Mouse (Mus musculus) intestine, embryonic 16.5 days (tissue): Measurements from ENCODE around the gene Mtf2. TPM values are rescaled to one million over a fixed set of nuclear protein-coding genes. Genes with fewer than 3 reads are reported as not detected.
"Not testable (repeated sequence)": the region's sequence is repeated elsewhere in the genome, so short reads cannot be mapped to it uniquely, and the experiment has no call there.

ENCODE experiments used
- ATAC-seq: fragments of 200-750 bp; cut with Nextera tagmentation; 2 replicates; pipeline ENCODE4 v1.8.0; 2017; ENCODE audit warnings: moderate TSS enrichment, moderate library complexity
- H3K27ac ChIP-seq: fragments of 300-500 bp; sonication (generic); 2 replicates; pipeline ENCODE4 v1.5.1; 2014; ENCODE audit warnings: mild to moderate bottlenecking, low read length
- H3K27me3 ChIP-seq: fragments of 300-500 bp; sonication (generic); replicated peaks from 2 replicates; pipeline ENCODE4 v1.6.1; 2014; ENCODE audit warnings: low read length, control low read depth, mixed read lengths; ENCODE audit not compliant: control insufficient read depth, insufficient read depth
- H3K36me3 ChIP-seq: fragments of 300-500 bp; sonication (generic); 2 replicates; pipeline ENCODE4 v1.6.1; 2014; ENCODE audit warnings: low read length, control low read depth; ENCODE audit not compliant: control insufficient read depth, insufficient read depth
- H3K4me1 ChIP-seq: fragments of 300-500 bp; sonication (generic); 2 replicates; pipeline ENCODE4 v1.6.1; 2014; ENCODE audit warnings: low read length, control low read depth, mixed read lengths; ENCODE audit not compliant: control insufficient read depth, insufficient read depth
- H3K4me2 ChIP-seq: fragments of 300-500 bp; sonication (generic); 2 replicates; pipeline ENCODE4 v1.6.1; 2014; ENCODE audit warnings: low read depth, low read length, control low read depth
- H3K4me3 ChIP-seq: fragments of 300-500 bp; sonication (generic); 2 replicates; pipeline ENCODE4 v1.5.1; 2014; ENCODE audit warnings: mild to moderate bottlenecking, low read length
- H3K9ac ChIP-seq: fragments of 300-500 bp; sonication (generic); 2 replicates; pipeline ENCODE4 v1.6.1; 2014; ENCODE audit warnings: low read depth, low read length
- H3K9me3 ChIP-seq: fragments of 300-500 bp; sonication (generic); 2 replicates; pipeline ENCODE4 v1.6.1; 2016; ENCODE audit warnings: low read length, control low read depth; ENCODE audit not compliant: control insufficient read depth
- WGBS: fragments of 180-500 bp; shearing (Covaris S2); extraction: QIAGEN DNeasy Blood & Tissue Kit; methylation state at CpG from one replicate; pipeline ENCODE4 v1.1.7; 2014; 5-methylcytosine and 5-hydroxymethylcytosine counted together
- polyA plus RNA-seq: library from polyadenylated mRNA; unstranded; fragments of >200 nt; fragmentation: Nextera tagmentation; extraction: Ambion mirVana; gene quantifications from 2 replicates; pipeline ENCODE4 v1.2.1, GENCODE M21; 2015

The Mtf2 gene
- polyA plus RNA-seq, 1 experiment from 2014 or later: 74.9 TPM

DNA sequence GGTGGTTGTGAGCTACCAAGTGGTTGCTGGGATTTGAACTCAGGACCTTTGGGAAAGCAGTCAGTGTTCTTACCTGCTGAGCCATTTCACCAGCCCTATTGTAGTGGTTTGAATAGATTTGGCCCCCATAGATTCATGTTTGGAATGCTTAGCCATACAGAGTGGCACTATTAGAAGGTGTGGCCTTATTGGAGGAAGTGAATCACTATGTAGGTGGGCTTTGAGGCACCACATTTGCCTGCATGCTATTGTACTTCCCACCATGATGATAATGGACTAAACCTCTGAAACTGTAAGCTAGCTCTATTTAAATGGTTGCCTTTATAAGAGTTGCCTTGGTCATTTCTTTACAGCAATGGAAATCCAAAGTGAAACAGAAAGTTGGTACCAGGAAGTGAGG is 10.8 kb downstream of the Mtf2 start:
- no peak for ATAC-seq
- no peak overlapping the region for H3K27ac ChIP-seq
- H3K36me3 ChIP-seq: peaks cover 4% of the 10 kb centered on the region; the same call in 1 of the 2 replicates
- H3K9me3 ChIP-seq: no peaks in the 10 kb centered on the region
- H3K27me3 ChIP-seq: no peaks in the 10 kb centered on the region
- no peaks in the 10 kb centered on the region for H3K4me1 ChIP-seq
- no peak overlapping the region for H3K4me2 ChIP-seq
- H3K9ac ChIP-seq: no peak overlapping the region
- H3K4me3 ChIP-seq: no peak overlapping the region

- Histone ChIP-seq H3K27me3 (no peaks in the 10 kb centered on the region), H3K9me3 (no peaks in the 10 kb centered on the region), H3K27ac (peak overlapping the region; percentile 46; the same call in 1 of the 2 replicates), H3K4me1 (no peaks in the 10 kb centered on the region), H3K9ac (no peak overlapping the region), H3K4me2 (no peak overlapping the region), H3K36me3 (peaks cover 4% of the 10 kb centered on the region; the same call in 1 of the 2 replicates), H3K4me3 (no peak overlapping the region)
- peak; percentile 70 for ATAC-seq
- WGBS: 63% methylated on average over 6 of the region's 6 CpGs
Observed at GRCm38 (mm10) chr5:108076833-108077540, 11.5 kb downstream of the Mtf2 start.

GRCm38 (mm10) chr5:108079603-108080002 is 14.1 kb downstream of the Mtf2 start:
- H3K27ac ChIP-seq: no peak overlapping the region
- ATAC-seq: no peak
- no peak overlapping the region for H3K9ac ChIP-seq
- H3K4me1 ChIP-seq: no peaks in the 10 kb centered on the region
- H3K9me3 ChIP-seq: no peaks in the 10 kb centered on the region
- H3K36me3 ChIP-seq: peaks cover 10% of the 10 kb centered on the region; the same call in 1 of the 2 replicates
- no peaks in the 10 kb centered on the region for H3K27me3 ChIP-seq
- H3K4me2 ChIP-seq: no peak overlapping the region
- no peak overlapping the region for H3K4me3 ChIP-seq

DNA sequence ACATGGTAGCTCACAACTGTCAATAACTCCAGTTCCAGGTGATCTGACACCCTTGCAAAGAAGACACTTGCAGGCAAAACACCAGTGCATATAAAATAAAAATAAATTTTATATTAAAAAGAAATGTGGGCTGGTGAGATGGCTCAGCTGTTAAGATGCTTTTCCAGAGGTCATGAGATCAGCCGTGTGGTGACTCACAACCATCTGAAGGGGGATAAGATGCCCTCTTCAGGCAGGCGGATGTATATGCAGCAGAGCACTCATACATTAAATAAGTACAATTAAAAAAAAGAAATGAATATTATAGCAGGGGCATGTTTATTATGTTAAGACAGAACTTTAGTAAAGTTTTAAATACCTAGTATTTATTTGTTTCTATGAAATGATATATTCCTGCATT is 16.9 kb downstream of the Mtf2 start:
- Histone ChIP-seq H3K9me3 (no peaks in the 10 kb centered on the region), H3K4me1 (no peaks in the 10 kb centered on the region), H3K36me3 (0 out of 2 replicates have a peak, but pooled peaks cover 6% of the 10 kb centered on the region), H3K4me3 (no peak overlapping the region), H3K27ac (no peak overlapping the region), H3K27me3 (no peaks in the 10 kb centered on the region), H3K4me2 (no peak overlapping the region), H3K9ac (no peak overlapping the region)
- WGBS: 40% methylated on average over 2 of the region's 2 CpGs
- no peak for ATAC-seq

GRCm38 (mm10) chr5:108085440-108085839 is 20.0 kb downstream of the Mtf2 start:
- no peak overlapping the region for H3K4me2 ChIP-seq
- peaks cover 13% of the 10 kb centered on the region for H3K36me3 ChIP-seq
- no peak for ATAC-seq
- no peaks in the 10 kb centered on the region for H3K9me3 ChIP-seq
- H3K9ac ChIP-seq: no peak overlapping the region
- H3K27me3 ChIP-seq: no peaks in the 10 kb centered on the region
- no peak overlapping the region for H3K27ac ChIP-seq
- 96% methylated on average over 2 of the region's 2 CpGs for WGBS
- no peak overlapping the region for H3K4me3 ChIP-seq
- H3K4me1 ChIP-seq: no peaks in the 10 kb centered on the region

GRCm38 (mm10) chr5:108092731-108093130 is 27.3 kb downstream of the Mtf2 start:
- ATAC-seq, H3K27ac ChIP-seq, H3K27me3 ChIP-seq, H3K4me3 ChIP-seq, H3K4me1 ChIP-seq, H3K9ac ChIP-seq, H3K4me2 ChIP-seq, H3K9me3 ChIP-seq: not testable (repeated sequence)
- H3K36me3 ChIP-seq: peaks cover 15% of the 10 kb centered on the region
- 94% methylated on average over 8 of the region's 8 CpGs for WGBS

- H3K27me3 ChIP-seq: no peaks in the 10 kb centered on the region
- H3K4me2 ChIP-seq: no peak overlapping the region
- H3K4me3 ChIP-seq: no peak overlapping the region
- no peaks in the 10 kb centered on the region for H3K4me1 ChIP-seq
- H3K36me3 ChIP-seq: peaks cover 8% of the 10 kb centered on the region
- ATAC-seq: no peak
- no peaks in the 10 kb centered on the region for H3K9me3 ChIP-seq
- WGBS: 90% methylated on average over 3 of the region's 3 CpGs
- no peak overlapping the region for H3K9ac ChIP-seq
- H3K27ac ChIP-seq: no peak overlapping the region
Observed at GRCm38 (mm10) chr5:108097676-108098075, 32.2 kb downstream of the Mtf2 start.

GRCm38 (mm10) chr5:108100196-108100595 is 34.7 kb downstream of the Mtf2 start:
- Histone ChIP-seq H3K4me2 (no peak overlapping the region), H3K9me3 (no peaks in the 10 kb centered on the region), H3K4me1 (no peaks in the 10 kb centered on the region), H3K27ac (no peak overlapping the region), H3K27me3 (no peaks in the 10 kb centered on the region), H3K9ac (no peak overlapping the region), H3K4me3 (no peak overlapping the region), H3K36me3 (peaks cover 5% of the 10 kb centered on the region; the same call in 1 of the 2 replicates)
- ATAC-seq: no peak

- Histone ChIP-seq H3K4me1 (no peaks in the 10 kb centered on the region), H3K36me3 (peaks cover 5% of the 10 kb centered on the region; the same call in 1 of the 2 replicates)
- WGBS: 87% methylated on average over 5 of the region's 5 CpGs
Observed at GRCm38 (mm10) chr5:108104306-108104705, 38.8 kb downstream of the Mtf2 start.

GRCm38 (mm10) chr5:108109346-108109745 is 43.9 kb downstream of the Mtf2 start:
- Histone ChIP-seq H3K4me2 (no peak overlapping the region), H3K9ac (no peak overlapping the region), H3K27ac (no peak overlapping the region), H3K27me3 (no peaks in the 10 kb centered on the region), H3K36me3 (no peaks in the 10 kb centered on the region), H3K4me3 (no peak overlapping the region), H3K4me1 (no peaks in the 10 kb centered on the region), H3K9me3 (no peaks in the 10 kb centered on the region)
- 94% methylated on average over 7 of the region's 7 CpGs for WGBS
- no peak for ATAC-seq

More at GRCm38 (mm10) chr5:108104306-108104705, 38.8 kb downstream of the Mtf2 start:
- ATAC-seq: no peak
- H3K27ac ChIP-seq: no peak overlapping the region
- H3K4me3 ChIP-seq: no peak overlapping the region
- H3K9ac ChIP-seq: no peak overlapping the region
- H3K4me2 ChIP-seq: no peak overlapping the region
- H3K9me3 ChIP-seq: no peaks in the 10 kb centered on the region
- no peaks in the 10 kb centered on the region for H3K27me3 ChIP-seq
